Mouse (Mus musculus): ENCODE results near the gene Gm44596. TPM values are rescaled to one million over a fixed set of nuclear protein-coding genes. Genes with fewer than 3 reads are reported as not detected.
A peak's percentile ranks its signal among the peaks of the same experiment; 100 is the strongest.

Gene Gm44596
- not detected for total RNA-seq (2021)

DNA sequence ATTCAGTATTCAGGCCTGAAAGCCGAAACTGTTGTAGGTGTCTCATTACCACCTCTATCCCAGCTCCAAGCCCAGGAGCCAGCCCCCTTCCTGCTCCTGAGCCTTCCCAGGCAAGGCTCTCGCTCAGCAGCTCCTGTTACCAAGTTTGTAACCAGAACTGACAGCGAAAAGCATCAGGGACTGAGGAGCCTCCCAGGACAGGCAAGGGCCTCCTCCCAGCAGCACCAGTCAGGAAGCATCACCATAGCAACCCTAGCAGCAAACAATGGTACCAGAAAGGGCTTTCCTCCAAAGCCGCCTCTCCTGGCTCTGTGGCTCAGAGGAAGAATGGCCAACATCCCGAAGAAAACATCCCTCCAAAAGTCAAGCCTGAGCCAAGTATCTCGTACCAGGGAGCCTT, at the start of gene Gm44596, which contains the start of gene Tex52:
Gm44596 (plus strand) TSS at position 312 of the 400 bp plus-strand sequence.
Tex52 (plus strand) TSS at position 265 of the 400 bp plus-strand sequence.
- peak; percentile 55 to 65 for DNase-seq

- DNase-seq: peak; percentile 56 to 59
Observed at GRCm38 (mm10) chr6:128334397-128335124, 40.7 kb upstream of the Gm44596 start.

DNA sequence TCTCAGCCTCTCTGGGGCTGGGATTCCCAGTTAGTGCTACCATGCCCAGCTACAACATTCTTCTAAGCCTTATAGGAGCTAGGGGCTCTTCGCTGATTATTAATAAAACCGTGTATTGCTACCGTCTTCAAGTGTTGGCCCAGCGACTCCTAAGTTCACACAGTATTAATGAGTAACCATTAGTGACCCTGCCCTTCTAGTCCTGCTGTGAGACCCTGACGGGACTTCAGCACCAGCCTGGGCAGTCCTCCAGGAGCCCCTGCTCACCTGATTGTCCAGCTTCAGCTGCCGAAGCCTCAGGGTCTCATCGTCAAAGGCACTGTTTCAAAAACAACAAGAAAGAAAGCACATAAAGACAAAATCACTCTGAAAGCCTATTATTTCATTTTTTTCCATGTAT, 37.8 kb upstream of the Gm44596 start:
- no peak for DNase-seq

DNA sequence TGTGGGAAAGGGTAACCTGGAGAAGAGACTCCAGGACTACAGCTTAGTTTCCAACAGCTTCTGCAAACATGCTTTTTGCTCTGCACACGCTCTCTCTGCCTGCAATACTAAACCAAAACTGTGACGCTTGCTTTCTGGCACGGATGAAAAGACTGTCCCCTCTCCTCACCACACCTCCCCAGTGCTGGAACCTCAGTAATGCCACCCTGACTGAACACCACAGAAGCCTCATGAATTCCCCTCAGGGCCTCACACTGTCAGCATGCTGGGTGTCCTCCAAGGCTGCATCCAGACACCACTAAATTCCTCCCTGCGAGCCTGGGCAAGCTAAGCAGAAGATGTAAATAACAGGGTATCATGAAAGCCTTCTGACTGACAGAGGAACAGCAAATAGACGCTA, 36.4 kb upstream of the Gm44596 start:
- no peak for DNase-seq

- no peak for DNase-seq
Observed at GRCm38 (mm10) chr6:128341956-128342723, 33.2 kb upstream of the Gm44596 start.

GRCm38 (mm10) chr6:128345623-128346022, 29.7 kb upstream of the Gm44596 start:
- DNase-seq: no peak

GRCm38 (mm10) chr6:128346782-128347181, 28.5 kb upstream of the Gm44596 start:
- no peak for DNase-seq

GRCm38 (mm10) chr6:128349711-128350110, 25.6 kb upstream of the Gm44596 start:
- DNase-seq: peak in 1 of 2 experiments; percentile 29

DNA sequence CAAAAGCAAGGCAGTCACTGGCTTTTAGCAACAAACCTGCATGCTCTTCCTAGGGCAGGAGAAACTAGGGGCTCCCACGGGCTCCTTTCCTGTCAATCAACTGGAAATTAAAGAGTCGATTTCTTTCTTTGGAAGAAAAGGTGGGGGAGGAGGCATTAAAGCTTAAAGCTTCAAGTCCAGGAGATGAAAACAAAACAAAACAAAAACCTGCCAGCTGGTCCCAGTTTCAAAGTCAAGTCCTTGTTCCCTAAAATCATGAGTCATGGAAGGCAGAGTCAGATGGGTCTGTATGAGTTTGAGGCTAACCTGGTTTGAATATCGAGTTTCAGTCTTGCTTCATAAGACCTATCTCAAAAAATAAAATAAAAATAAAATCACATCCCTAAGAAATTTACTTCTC, 21.2 kb upstream of the Gm44596 start:
- DNase-seq: no peak

DNA sequence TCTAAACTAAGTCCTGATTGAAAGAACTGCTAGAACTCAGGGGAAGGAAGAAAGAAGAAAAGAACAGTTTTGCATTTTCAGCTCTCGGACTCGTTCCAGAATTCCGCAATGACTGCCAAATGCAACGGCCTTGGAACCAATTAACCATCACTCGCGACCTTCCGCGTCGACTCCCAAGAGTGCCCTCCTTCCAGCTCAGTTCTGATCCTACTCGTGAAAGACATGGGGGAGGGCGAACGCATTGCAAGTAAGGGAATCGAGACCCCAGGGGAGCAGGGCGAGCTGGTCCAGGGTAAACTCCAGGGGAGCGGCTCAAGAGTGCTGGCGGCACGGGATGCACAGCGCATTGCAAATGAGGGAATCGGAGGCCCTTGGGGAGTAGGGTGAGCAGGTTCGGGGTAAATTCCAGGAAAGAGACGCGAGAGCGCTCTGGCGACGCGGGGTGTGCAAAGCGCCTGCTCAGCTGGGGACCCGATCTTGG, 20.1 kb upstream of the Gm44596 start:
- peak; percentile 57 to 66 for DNase-seq

- peak; percentile 97 for DNase-seq
Observed at GRCm38 (mm10) chr6:128355726-128356416, 19.4 kb upstream of the Gm44596 start, which contains the start of gene Tulp3. Gene Tulp3 (minus strand): TSS chr6:128355851.

GRCm38 (mm10) chr6:128358999-128359398, 16.3 kb upstream of the Gm44596 start:
- DNase-seq: peak; percentile 69 to 77

GRCm38 (mm10) chr6:128361901-128362300, 13.4 kb upstream of the Gm44596 start:
- DNase-seq: no peak

DNA sequence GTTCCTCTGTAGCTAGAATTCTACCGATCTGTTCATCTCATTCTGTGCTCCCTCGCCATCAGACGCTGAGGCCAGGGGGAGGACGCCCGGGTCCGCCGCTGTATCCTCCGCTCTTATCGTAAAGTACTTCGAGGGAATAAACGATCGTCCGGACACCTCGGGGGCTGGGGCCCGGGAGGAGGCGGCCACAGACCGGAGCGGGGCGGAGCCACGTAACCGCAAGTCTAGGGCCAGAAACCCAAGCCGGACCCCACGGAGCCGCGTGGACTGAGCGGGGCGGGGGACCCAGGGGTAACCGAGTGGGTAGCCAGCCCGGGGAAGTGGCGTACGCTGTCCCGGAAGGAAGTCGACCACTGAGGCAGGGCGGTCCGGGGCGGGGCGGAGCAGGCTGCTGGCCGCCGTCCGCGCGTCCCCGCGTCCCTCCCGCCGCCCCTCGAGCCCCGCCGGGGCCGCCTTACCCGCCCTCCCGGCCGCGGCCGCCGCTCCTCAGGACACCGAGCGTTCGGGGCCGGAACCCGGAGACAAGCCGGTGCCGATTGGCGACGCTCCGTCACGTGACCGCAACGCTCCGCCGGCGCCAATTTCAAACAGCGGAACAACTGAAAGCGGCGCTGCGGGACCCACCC, 12.8 kb upstream of the Gm44596 start, which contains the start of the genes Rhno1 and Foxm1:
Rhno1 (minus strand) TSS at position 531 of the 626 bp plus-strand sequence.
Foxm1 (plus strand) TSS at position 587 of the 626 bp plus-strand sequence.
- DNase-seq: peak; percentile 76 to 80

GRCm38 (mm10) chr6:128363007-128363825, 12.1 kb upstream of the Gm44596 start:
- DNase-seq: no peak

DNA sequence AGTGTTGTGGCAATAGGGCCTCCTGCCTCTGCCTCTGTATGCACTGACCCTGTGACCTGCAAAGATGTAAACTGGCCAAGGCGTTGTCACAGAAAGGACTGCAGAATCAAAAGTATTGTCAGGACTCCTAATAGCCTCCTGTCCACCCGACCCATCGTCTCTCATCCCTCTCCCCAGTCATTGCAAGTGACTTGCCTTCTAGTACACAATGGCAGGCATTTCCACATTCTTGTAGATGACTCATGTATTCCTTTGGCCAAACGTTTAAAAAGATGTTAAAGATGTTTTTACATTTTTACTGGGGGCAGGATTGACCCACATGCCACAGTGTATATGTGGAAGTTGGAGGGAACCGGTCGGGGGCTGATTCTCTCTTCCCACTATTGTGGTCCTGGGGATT, 10.6 kb upstream of the Gm44596 start:
- DNase-seq: no peak

GRCm38 (mm10) chr6:128366466-128366865, 8.8 kb upstream of the Gm44596 start:
- no peak for DNase-seq

- no peak for DNase-seq
Observed at GRCm38 (mm10) chr6:128370040-128370439, 5.3 kb upstream of the Gm44596 start.

DNA sequence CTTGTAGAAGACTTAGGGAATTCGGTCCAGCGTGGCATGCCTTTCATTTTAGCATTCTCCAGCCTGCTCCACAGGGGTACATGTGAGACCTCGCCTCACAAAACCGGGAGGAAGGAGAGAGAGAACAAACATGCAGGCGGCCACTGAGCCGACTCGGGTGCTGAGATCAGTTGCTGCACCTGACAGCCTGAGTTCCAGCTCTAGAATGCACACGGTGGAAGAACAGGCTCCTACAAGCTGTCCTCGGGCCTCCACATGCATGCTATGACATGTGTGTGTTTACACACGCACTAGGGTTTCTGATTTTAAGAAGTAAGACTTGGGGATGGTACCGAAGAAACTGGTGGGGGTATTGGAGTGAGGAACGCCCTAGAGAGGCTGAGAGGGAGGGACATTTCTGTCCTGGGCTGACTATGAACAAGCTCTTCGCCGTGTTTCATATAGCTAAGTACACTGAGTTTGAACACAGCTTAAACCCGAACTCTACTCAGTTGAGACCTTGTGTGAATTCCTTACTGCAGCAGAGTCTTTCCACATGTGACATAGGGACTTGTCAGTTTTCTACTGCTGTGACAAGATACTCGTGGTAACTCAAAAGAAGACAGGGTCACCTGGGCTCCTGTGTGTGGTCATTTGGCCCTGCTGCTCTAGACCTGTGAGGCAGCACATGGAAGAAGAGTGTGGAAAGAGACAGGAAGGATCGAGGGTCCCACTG, 1.2 kb downstream of the Gm44596 start:
- no peak for DNase-seq

GRCm38 (mm10) chr6:128379636-128380035, 4.3 kb downstream of the Gm44596 start:
- DNase-seq: no peak
